Mouse (Mus musculus): ENCODE results near the gene Gon4l. TPM values are rescaled to one million over a fixed set of nuclear protein-coding genes. Genes with fewer than 3 reads are reported as not detected.
"Not testable (repeated sequence)": the region's sequence is repeated elsewhere in the genome, so short reads cannot be mapped to it uniquely, and the experiment has no call there.

The Gon4l gene
- 11.1 and 12.9 TPM in 2 replicates for polyA plus RNA-seq (2014; fragmentation: Nextera tagmentation; extraction: Ambion mirVana)

DNA sequence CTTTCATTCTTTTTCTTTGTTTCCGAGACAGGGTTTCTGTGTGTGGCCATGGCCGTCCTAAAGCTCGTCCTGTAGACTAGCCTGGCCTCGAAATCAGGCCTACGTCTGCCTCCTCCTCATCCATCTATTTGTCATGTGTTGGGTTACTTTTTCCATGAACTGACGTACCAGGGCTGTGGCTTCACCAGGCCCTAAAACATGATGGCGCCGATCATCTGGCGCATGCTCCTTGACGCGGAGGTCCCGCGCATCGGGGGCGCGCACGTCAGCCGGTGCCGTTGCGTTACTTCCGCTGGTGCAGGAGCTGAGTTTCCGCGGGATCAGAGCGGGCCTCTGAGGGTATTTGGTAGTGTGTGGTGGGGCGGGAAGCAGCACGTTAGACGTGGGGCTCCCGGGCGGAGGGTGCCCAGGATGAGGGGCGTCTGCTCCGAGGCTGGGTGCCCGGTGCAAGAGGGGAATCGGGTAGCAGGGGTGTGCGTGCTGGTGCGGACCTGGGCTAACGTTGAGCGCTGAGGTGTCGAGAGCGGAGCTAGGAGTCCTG is at the start of gene Gon4l:
TSS of gene Gon4l (plus strand) at position 281 of the 541 bp plus-strand sequence.
- peak within 1 kb of the TSS; percentile 57; the same call in 1 of the 2 replicates for H3K27ac ChIP-seq (ENCODE audit: low read depth, low read length)
- peak within 1 kb of the TSS; percentile 38 for H3K4me3 ChIP-seq (ENCODE audit: low read depth, low read length)
- not testable (repeated sequence) for H3K36me3 ChIP-seq (ENCODE audit: control insufficient read depth, insufficient read depth, low read length); H3K4me1 ChIP-seq (ENCODE audit: control insufficient read depth, insufficient read depth, low read length); H3K9me3 ChIP-seq (replicated peaks; ENCODE audit: control insufficient read depth, low read length); H3K27me3 ChIP-seq (ENCODE audit: control insufficient read depth, insufficient read depth, low read length)
- WGBS (ENCODE audit: insufficient replicate concordance): 4% methylated on average over 24 of the region's 39 CpGs
- H3K4me2 ChIP-seq: peak within 1 kb of the TSS; percentile 53
- peak; percentile 64 for ATAC-seq (replicated peaks; ENCODE audit: insufficient number of reproducible peaks, low FRiP score, low TSS enrichment)
- H3K9ac ChIP-seq (ENCODE audit: low read depth, low read length): 0 out of 2 replicates have a peak within 1 kb of the TSS, but pooled peaks have one; percentile 46

GRCm38 (mm10) chr3:88786323-88786722 is 48.7 kb upstream of the Gon4l start:
- 93% methylated on average over 1 of the region's 4 CpGs for WGBS (ENCODE audit: insufficient replicate concordance)
- not testable (repeated sequence) for H3K27ac ChIP-seq (ENCODE audit: low read depth, low read length); H3K9ac ChIP-seq (ENCODE audit: low read depth, low read length); ATAC-seq (replicated peaks; ENCODE audit: insufficient number of reproducible peaks, low FRiP score, low TSS enrichment); H3K36me3 ChIP-seq (ENCODE audit: control insufficient read depth, insufficient read depth, low read length); H3K4me3 ChIP-seq (ENCODE audit: low read depth, low read length); H3K4me1 ChIP-seq (ENCODE audit: control insufficient read depth, insufficient read depth, low read length); H3K9me3 ChIP-seq (replicated peaks; ENCODE audit: control insufficient read depth, low read length); H3K27me3 ChIP-seq (ENCODE audit: control insufficient read depth, insufficient read depth, low read length); H3K4me2 ChIP-seq

DNA sequence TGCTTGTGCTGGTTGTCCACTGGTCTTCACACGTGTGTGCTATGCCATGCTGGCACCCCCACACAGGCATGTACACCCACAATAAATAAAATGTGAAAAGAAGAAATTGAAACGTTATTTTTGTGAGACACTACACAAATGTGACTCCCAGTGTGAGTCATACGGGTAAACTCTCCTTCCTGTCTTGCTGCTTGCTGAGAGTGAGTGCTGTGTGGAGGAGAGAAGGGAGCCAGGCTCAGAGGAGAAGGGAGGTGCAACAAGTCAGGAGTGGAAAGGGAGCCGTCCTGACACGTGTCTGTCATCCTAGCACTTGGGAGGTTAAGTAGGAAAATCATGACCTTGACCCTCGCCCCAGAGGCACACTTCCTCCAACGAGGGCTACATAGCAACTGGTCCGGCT is 48.2 kb upstream of the Gon4l start:
- not testable (repeated sequence) for ATAC-seq (replicated peaks; ENCODE audit: insufficient number of reproducible peaks, low FRiP score, low TSS enrichment)

GRCm38 (mm10) chr3:88788033-88788432 is 47.0 kb upstream of the Gon4l start:
- not testable (repeated sequence) for H3K27ac ChIP-seq (ENCODE audit: low read depth, low read length); H3K4me3 ChIP-seq (ENCODE audit: low read depth, low read length); H3K9ac ChIP-seq (ENCODE audit: low read depth, low read length); H3K27me3 ChIP-seq (ENCODE audit: control insufficient read depth, insufficient read depth, low read length); ATAC-seq (replicated peaks; ENCODE audit: insufficient number of reproducible peaks, low FRiP score, low TSS enrichment); H3K4me2 ChIP-seq; H3K36me3 ChIP-seq (ENCODE audit: control insufficient read depth, insufficient read depth, low read length); H3K4me1 ChIP-seq (ENCODE audit: control insufficient read depth, insufficient read depth, low read length); H3K9me3 ChIP-seq (replicated peaks; ENCODE audit: control insufficient read depth, low read length)
- no CpG with 5 or more reads among the region's 4 CpGs for WGBS (ENCODE audit: insufficient replicate concordance)

More for the DNA sequence above, 48.2 kb upstream of the Gon4l start:
- not testable (repeated sequence) for H3K4me1 ChIP-seq (ENCODE audit: control insufficient read depth, insufficient read depth, low read length); H3K9ac ChIP-seq (ENCODE audit: low read depth, low read length); H3K36me3 ChIP-seq (ENCODE audit: control insufficient read depth, insufficient read depth, low read length); H3K9me3 ChIP-seq (replicated peaks; ENCODE audit: control insufficient read depth, low read length); H3K4me3 ChIP-seq (ENCODE audit: low read depth, low read length); H3K4me2 ChIP-seq; H3K27ac ChIP-seq (ENCODE audit: low read depth, low read length); H3K27me3 ChIP-seq (ENCODE audit: control insufficient read depth, insufficient read depth, low read length)
- WGBS (ENCODE audit: insufficient replicate concordance): no CpG with 5 or more reads among the region's 8 CpGs

DNA sequence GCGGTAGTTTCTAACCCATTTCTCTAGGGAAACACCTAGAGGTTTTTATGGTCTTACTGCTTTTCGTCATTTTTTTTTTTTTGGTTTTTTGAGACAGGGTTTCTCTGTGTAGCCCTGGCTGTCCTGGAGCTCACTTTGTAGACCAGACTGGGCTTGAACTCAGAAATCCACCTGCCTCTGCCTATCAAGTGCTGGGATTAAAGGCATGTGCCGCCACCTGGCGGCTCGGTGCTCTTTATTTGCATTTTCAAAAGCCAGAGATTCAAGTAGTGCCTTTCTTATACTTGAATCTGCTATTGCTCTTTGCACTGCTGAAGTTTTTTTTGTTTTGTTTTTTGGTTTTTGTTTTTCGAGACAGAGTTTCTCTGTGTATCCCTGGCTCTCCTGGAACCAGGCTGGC is 37.5 kb upstream of the Gon4l start:
- not testable (repeated sequence) for H3K36me3 ChIP-seq (ENCODE audit: control insufficient read depth, insufficient read depth, low read length); ATAC-seq (replicated peaks; ENCODE audit: insufficient number of reproducible peaks, low FRiP score, low TSS enrichment); H3K4me3 ChIP-seq (ENCODE audit: low read depth, low read length); H3K4me2 ChIP-seq; H3K4me1 ChIP-seq (ENCODE audit: control insufficient read depth, insufficient read depth, low read length); H3K27ac ChIP-seq (ENCODE audit: low read depth, low read length); H3K9me3 ChIP-seq (replicated peaks; ENCODE audit: control insufficient read depth, low read length); H3K27me3 ChIP-seq (ENCODE audit: control insufficient read depth, insufficient read depth, low read length); H3K9ac ChIP-seq (ENCODE audit: low read depth, low read length)
- 87% methylated on average over 6 of the region's 6 CpGs for WGBS (ENCODE audit: insufficient replicate concordance)

- Histone ChIP-seq H3K4me3 (ENCODE audit: low read depth, low read length) (no peak overlapping the region), H3K36me3 (ENCODE audit: control insufficient read depth, insufficient read depth, low read length) (peaks cover 11% of the 10 kb centered on the region), H3K9ac (ENCODE audit: low read depth, low read length) (no peak overlapping the region), H3K27me3 (ENCODE audit: control insufficient read depth, insufficient read depth, low read length) (no peaks in the 10 kb centered on the region), H3K27ac (ENCODE audit: low read depth, low read length) (no peak overlapping the region), H3K4me1 (ENCODE audit: control insufficient read depth, insufficient read depth, low read length) (no peaks in the 10 kb centered on the region), H3K4me2 (no peak overlapping the region), H3K9me3 (replicated peaks; ENCODE audit: control insufficient read depth, low read length) (no peaks in the 10 kb centered on the region)
- WGBS (ENCODE audit: insufficient replicate concordance): 88% methylated on average over 5 of the region's 5 CpGs
- ATAC-seq (replicated peaks; ENCODE audit: insufficient number of reproducible peaks, low FRiP score, low TSS enrichment): no peak
Measured at GRCm38 (mm10) chr3:88803910-88804540, 31.0 kb upstream of the Gon4l start.

DNA sequence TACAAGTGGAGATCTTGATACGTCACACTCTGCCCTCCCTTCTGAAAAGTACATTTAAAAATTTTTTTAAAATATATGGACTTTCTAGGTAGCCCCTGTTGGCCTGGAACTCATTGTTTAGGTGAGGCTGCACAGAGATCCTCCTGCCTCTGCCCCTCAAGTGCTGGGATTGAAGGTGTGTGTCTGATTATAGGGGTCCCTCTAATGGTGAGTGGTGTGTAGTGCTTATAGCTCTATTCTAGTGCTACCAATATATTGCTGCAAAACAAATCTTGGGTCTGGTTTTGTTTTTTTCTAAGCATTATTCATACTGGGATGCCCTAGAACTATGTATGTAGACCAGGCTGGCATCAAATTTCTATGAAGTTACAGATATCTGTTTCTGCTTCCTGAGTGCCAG is 9.3 kb upstream of the Gon4l start:
- no peaks in the 10 kb centered on the region for H3K9me3 ChIP-seq (replicated peaks; ENCODE audit: control insufficient read depth, low read length)
- H3K4me3 ChIP-seq (ENCODE audit: low read depth, low read length): no peak overlapping the region
- no peaks in the 10 kb centered on the region for H3K4me1 ChIP-seq (ENCODE audit: control insufficient read depth, insufficient read depth, low read length)
- 75% methylated on average over 1 of the region's 1 CpGs for WGBS (ENCODE audit: insufficient replicate concordance)
- no peak overlapping the region for H3K27ac ChIP-seq (ENCODE audit: low read depth, low read length)
- H3K9ac ChIP-seq (ENCODE audit: low read depth, low read length): no peak overlapping the region
- ATAC-seq (replicated peaks; ENCODE audit: insufficient number of reproducible peaks, low FRiP score, low TSS enrichment): no peak
- no peak overlapping the region for H3K4me2 ChIP-seq
- H3K27me3 ChIP-seq (ENCODE audit: control insufficient read depth, insufficient read depth, low read length): no peaks in the 10 kb centered on the region
- H3K36me3 ChIP-seq (ENCODE audit: control insufficient read depth, insufficient read depth, low read length): peaks cover 11% of the 10 kb centered on the region

DNA sequence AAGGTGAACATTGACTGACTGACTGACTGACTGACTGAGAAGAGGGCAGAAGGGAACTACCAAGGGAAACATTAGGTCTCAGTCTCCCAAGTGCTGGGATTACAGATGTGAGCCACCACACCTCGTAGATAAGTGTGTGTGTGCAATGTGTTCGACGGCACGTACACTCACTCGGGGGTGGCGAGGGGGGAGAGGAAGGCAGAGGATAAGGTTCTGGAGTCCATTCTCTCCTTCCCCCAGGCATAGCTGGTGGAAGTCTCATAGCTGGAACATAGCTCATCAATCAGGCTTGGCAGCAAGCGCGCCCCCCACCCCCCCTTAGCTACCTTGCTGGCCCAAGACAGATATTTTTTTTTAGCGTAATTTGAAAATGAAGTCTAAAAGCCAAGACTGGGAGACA is 7.8 kb upstream of the Gon4l start:
- H3K4me1 ChIP-seq (ENCODE audit: control insufficient read depth, insufficient read depth, low read length): no peaks in the 10 kb centered on the region
- H3K27me3 ChIP-seq (ENCODE audit: control insufficient read depth, insufficient read depth, low read length): no peaks in the 10 kb centered on the region
- no peak for ATAC-seq (replicated peaks; ENCODE audit: insufficient number of reproducible peaks, low FRiP score, low TSS enrichment)
- H3K27ac ChIP-seq (ENCODE audit: low read depth, low read length): no peak overlapping the region
- 87% methylated on average over 9 of the region's 9 CpGs for WGBS (ENCODE audit: insufficient replicate concordance)
- no peak overlapping the region for H3K4me2 ChIP-seq
- H3K4me3 ChIP-seq (ENCODE audit: low read depth, low read length): no peak overlapping the region
- H3K36me3 ChIP-seq (ENCODE audit: control insufficient read depth, insufficient read depth, low read length): peaks cover 9% of the 10 kb centered on the region
- H3K9ac ChIP-seq (ENCODE audit: low read depth, low read length): no peak overlapping the region
- H3K9me3 ChIP-seq (replicated peaks; ENCODE audit: control insufficient read depth, low read length): no peaks in the 10 kb centered on the region
